Mouse (Mus musculus): ENCODE measurements around the gene Mapk6.

- TF ChIP-seq CTCF (IDR thresholded peaks at IDR 0.05; ENCODE audit: low read depth) = no peak
- TF ChIP-seq EP300 (optimal IDR thresholded peaks at IDR 0.05) = no peak
Measured at GRCm38 (mm10) chr9:75353094-75353493, 56.7 kb downstream of the Mapk6 start.
